In the genomic region with DNA sequence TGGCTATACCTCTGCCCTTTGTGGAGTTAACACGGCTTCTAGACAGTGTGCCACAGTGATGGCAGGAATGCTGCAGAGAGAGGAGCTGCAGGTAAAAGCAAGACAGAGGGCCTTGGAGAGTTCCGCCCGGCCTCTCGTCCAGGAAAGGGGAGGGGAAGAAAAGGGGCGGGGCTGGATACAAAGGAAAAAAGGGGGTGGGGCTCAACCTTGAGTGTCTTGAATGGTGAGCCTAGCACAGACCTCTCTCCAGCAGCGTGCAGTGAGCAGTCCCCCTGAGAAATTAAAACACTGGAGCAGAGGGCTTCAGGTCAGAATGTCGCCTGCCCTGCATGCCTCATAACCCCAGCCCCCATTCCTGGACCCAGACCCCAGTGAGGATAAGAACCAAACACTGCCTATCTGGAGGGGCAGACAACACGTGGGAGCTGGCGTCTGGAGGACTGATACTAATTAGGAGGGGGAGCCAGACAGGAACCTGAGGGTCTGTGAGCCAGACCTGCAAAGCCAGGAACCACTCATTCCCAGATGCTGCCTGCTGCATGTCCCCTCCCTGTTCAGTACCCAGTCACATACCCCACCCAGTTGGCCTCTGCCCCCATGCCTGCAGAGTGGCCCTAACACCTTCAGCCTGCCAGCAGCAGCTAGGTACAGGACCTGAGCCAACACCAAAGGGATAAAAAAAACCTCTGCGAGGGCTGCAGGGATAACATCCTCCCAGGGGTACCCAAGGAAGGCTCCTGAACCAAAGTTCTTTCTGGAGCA, we compare ENCODE assay signal across 7 mouse cellular contexts. TPM values are rescaled to one million over a fixed set of nuclear protein-coding genes. Genes with fewer than 3 reads are reported as not detected.
DNase-seq lines count a peak whose midpoint lies in the region; ATAC-seq lines count a peak whose summit lies in the region.

No protein-coding gene starts in this region.

- peak; percentile 86 for ATAC-seq in forebrain, embryonic 12.5 days (ENCODE audit: low FRiP score)
- 0 out of 2 replicates have a peak, but pooled peaks have one; percentile 21 for ATAC-seq in hindbrain, embryonic 15.5 days (ENCODE audit: low FRiP score, low read depth)

- peaks cover 27% of the 10 kb centered on the region for H3K4me1 ChIP-seq in forebrain, embryonic 12.5 days
- peaks cover 14% of the 10 kb centered on the region for H3K4me1 ChIP-seq in hindbrain, embryonic 15.5 days (replicated peaks)
- peaks cover 40% of the 10 kb centered on the region for H3K4me1 ChIP-seq in midbrain, embryonic 10.5 days

- no peaks in the 10 kb centered on the region for H3K9me3 ChIP-seq in forebrain, embryonic 12.5 days
- H3K9me3 ChIP-seq in hindbrain, embryonic 15.5 days: no peaks in the 10 kb centered on the region
- H3K9me3 ChIP-seq in midbrain, embryonic 10.5 days (replicated peaks): no peaks in the 10 kb centered on the region

- peak; percentile 93 for DNase-seq in embryo, embryonic 10.5 days (ENCODE audit: low spot score)
- DNase-seq in midbrain, embryonic 10.5 days (ENCODE audit: low spot score): peak; percentile 68
- DNase-seq in cerebellum, postnatal 36 days: no peak
- DNase-seq in natural killer cell, adult 2 months (ENCODE audit: low spot score in 2 of 2): no peak
- no peak for DNase-seq in urinary bladder, postnatal 36 days (ENCODE audit: low spot score in 2 of 2)

- H3K27ac ChIP-seq in forebrain, embryonic 12.5 days: peak overlapping the region; percentile 65
- no peak overlapping the region for H3K27ac ChIP-seq in hindbrain, embryonic 15.5 days (replicated peaks)
- H3K27ac ChIP-seq in midbrain, embryonic 10.5 days (replicated peaks): peak overlapping the region; percentile 64

- H3K4me2 ChIP-seq in forebrain, embryonic 12.5 days: peak overlapping the region; percentile 37
- peak overlapping the region; percentile 28 for H3K4me2 ChIP-seq in hindbrain, embryonic 15.5 days

- H3K36me3 ChIP-seq in forebrain, embryonic 12.5 days (replicated peaks): no peaks in the 10 kb centered on the region
- no peaks in the 10 kb centered on the region for H3K36me3 ChIP-seq in hindbrain, embryonic 15.5 days
- no peaks in the 10 kb centered on the region for H3K36me3 ChIP-seq in midbrain, embryonic 10.5 days

- no peaks in the 10 kb centered on the region for H3K27me3 ChIP-seq in forebrain, embryonic 12.5 days
- H3K27me3 ChIP-seq in hindbrain, embryonic 15.5 days: no peaks in the 10 kb centered on the region
- H3K27me3 ChIP-seq in midbrain, embryonic 10.5 days (ENCODE audit: low read depth, poor library complexity, severe bottlenecking): 0 out of 2 replicates have a peak, but pooled peaks cover 8% of the 10 kb centered on the region

- 5% methylated on average over 10 of the region's 10 CpGs for WGBS in forebrain, embryonic 12.5 days
- WGBS in hindbrain, embryonic 15.5 days: 11% methylated on average over 10 of the region's 10 CpGs
- 9% methylated on average over 10 of the region's 10 CpGs for WGBS in midbrain, embryonic 10.5 days

- H3K4me3 ChIP-seq in forebrain, embryonic 12.5 days (replicated peaks): no peak overlapping the region
- no peak overlapping the region for H3K4me3 ChIP-seq in hindbrain, embryonic 15.5 days
- H3K4me3 ChIP-seq in midbrain, embryonic 10.5 days: peak overlapping the region; percentile 9

- H3K9ac ChIP-seq in forebrain, embryonic 12.5 days: no peak overlapping the region
- H3K9ac ChIP-seq in hindbrain, embryonic 15.5 days: no peak overlapping the region

RNA-seq across cellular contexts. Expression of gene Gpc1, which starts 40.2 kb away (rescaled TPM):
- polyA plus RNA-seq in forebrain, embryonic 12.5 days (2016; fragmentation: Nextera tagmentation; extraction: Ambion mirVana): 124 and 160 TPM in 2 replicates
- polyA plus RNA-seq in hindbrain, embryonic 15.5 days (2015; fragmentation: Nextera tagmentation; extraction: Ambion mirVana): 64.5 and 71.2 TPM in 2 replicates
- polyA plus RNA-seq in midbrain, embryonic 10.5 days (2016; fragmentation: Nextera tagmentation; extraction: Ambion mirVana): 65.5 and 71.4 TPM in 2 replicates

Comparison
In these comparisons a context has a peak if more than half of its experiments do, and no peak if none do; other contexts are left out.
1. DNase-seq: peak in embryo, embryonic 10.5 days (single experiment) and midbrain, embryonic 10.5 days (single experiment); none in cerebellum, postnatal 36 days (0 of 2), natural killer cell, adult 2 months (0 of 2) and urinary bladder, postnatal 36 days (0 of 2).